ENCODE assay signal across 26 mouse cellular contexts in genomic region chr1:126116034-126116433, GRCm38 (mm10).
DNase-seq lines count a peak whose midpoint lies in the region; ATAC-seq and TF ChIP-seq lines count a peak whose summit lies in the region.
"Had no signal": no experiment of that assay in that cellular context is flagged by ENCODE, and none has a peak within 500 bp of the region (broad histone marks: within the 10 kb centered on the region; RNA-seq: fewer than 3 reads in every experiment).

No protein-coding gene starts in this region.

- no peaks in the 10 kb centered on the region; the same call in 1 of the 2 replicates for H3K4me1 ChIP-seq in hindbrain, embryonic 16.5 days (ENCODE audit: control insufficient read depth, insufficient read depth, low read depth, low read length)
- no peaks in the 10 kb centered on the region for H3K4me1 ChIP-seq in hindbrain, embryonic 12.5 days
- no peaks in the 10 kb centered on the region; the same call in 1 of the 2 replicates for H3K4me1 ChIP-seq in cerebellum, adult 2 months (ENCODE audit: control insufficient read depth, insufficient read depth, low read length)
- H3K4me1 ChIP-seq: embryonic facial prominence, embryonic 12.5 days; heart, embryonic 12.5 days; liver, embryonic 15.5 days had no signal

- no peaks in the 10 kb centered on the region for H3K27me3 ChIP-seq in hindbrain, embryonic 16.5 days (replicated peaks; ENCODE audit: control insufficient read depth, insufficient read depth, low read length)
- no peaks in the 10 kb centered on the region for H3K27me3 ChIP-seq in hindbrain, embryonic 12.5 days
- no peaks in the 10 kb centered on the region for H3K27me3 ChIP-seq in cerebellum, adult 2 months (ENCODE audit: control insufficient read depth, insufficient read depth, low read length)
- H3K27me3 ChIP-seq: embryonic facial prominence, embryonic 12.5 days; heart, embryonic 12.5 days; liver, embryonic 15.5 days had no signal

- TF ChIP-seq POLR2A in cerebellum, adult 2 months (IDR thresholded peaks at IDR 0.05; ENCODE audit: borderline replicate concordance, insufficient read depth, low read length): no peak

- ATAC-seq in hindbrain, embryonic 16.5 days: peak; percentile 70
- no peak for ATAC-seq in hindbrain, embryonic 12.5 days (ENCODE audit: low FRiP score)
- ATAC-seq: CD4-positive, CD25-positive, alpha-beta regulatory T cell, adult 4 months; forebrain, embryonic 14.5 days; inflammation-experienced regulatory T-cells, adult 6 months had no signal

- no peak for TF ChIP-seq CTCF in cerebellum, adult 2 months (IDR thresholded peaks at IDR 0.05; ENCODE audit: borderline replicate concordance, insufficient read depth, low read depth, low read length)

- H3K27ac ChIP-seq in hindbrain, embryonic 16.5 days (ENCODE audit: low read depth, low read length): no peak overlapping the region
- no peak overlapping the region for H3K27ac ChIP-seq in hindbrain, embryonic 12.5 days
- H3K27ac ChIP-seq in cerebellum, adult 2 months (ENCODE audit: insufficient read depth, low read length): no peak overlapping the region
- H3K27ac ChIP-seq: embryonic facial prominence, embryonic 12.5 days; heart, adult 2 months; layer of hippocampus, adult 2 months; left cerebral cortex, adult 2 months; liver, embryonic 15.5 days; midbrain, embryonic 10.5 days had no signal

- no peak overlapping the region for H3K4me2 ChIP-seq in hindbrain, embryonic 16.5 days (ENCODE audit: low read length)
- no peak overlapping the region for H3K4me2 ChIP-seq in hindbrain, embryonic 12.5 days (replicated peaks)
- H3K4me2 ChIP-seq: embryonic facial prominence, embryonic 12.5 days; heart, embryonic 12.5 days; liver, embryonic 15.5 days; lung, embryonic 14.5 days had no signal

- H3K9ac ChIP-seq in hindbrain, embryonic 16.5 days (ENCODE audit: low read depth, low read length): no peak overlapping the region
- no peak overlapping the region for H3K9ac ChIP-seq in hindbrain, embryonic 12.5 days
- H3K9ac ChIP-seq: embryonic facial prominence, embryonic 12.5 days; heart, embryonic 12.5 days; liver, embryonic 15.5 days; lung, embryonic 14.5 days had no signal

- no peaks in the 10 kb centered on the region for H3K9me3 ChIP-seq in hindbrain, embryonic 16.5 days (ENCODE audit: control insufficient read depth, low read length)
- no peaks in the 10 kb centered on the region for H3K9me3 ChIP-seq in hindbrain, embryonic 12.5 days (replicated peaks)
- H3K9me3 ChIP-seq: embryonic facial prominence, embryonic 12.5 days; heart, embryonic 12.5 days; liver, embryonic 15.5 days; midbrain, embryonic 10.5 days had no signal

- peak; percentile 22 for DNase-seq in brain, adult 2 months (ENCODE audit: low read depth, low spot score)
- peak; percentile 15 to 25 for DNase-seq in cerebellum, adult 2 months
- DNase-seq in cerebellum, postnatal 14 days: peak; percentile 58 to 61
- DNase-seq in adrenal gland, adult 18-20 months (ENCODE audit: low spot score in 2 of 2): no peak
- DNase-seq in liver: no peak
- DNase-seq in kidney, postnatal 25 days: no peak
- DNase-seq: adrenal gland, postnatal 36 days; embryo, embryonic 11 days; heart, adult 2 months; kidney, adult 11 months; kidney, postnatal 14 days; lung, embryonic 14.5 days; lung, postnatal 14 days; thymus, adult 2 months; thymus, postnatal 36 days had no signal

- 66% methylated on average over 3 of the region's 3 CpGs for WGBS in hindbrain, embryonic 16.5 days
- 81% methylated on average over 3 of the region's 3 CpGs for WGBS in hindbrain, embryonic 12.5 days
- 22% methylated on average over 3 of the region's 3 CpGs for WGBS in cerebellum, adult 2 months

- no peak overlapping the region for H3K4me3 ChIP-seq in hindbrain, embryonic 16.5 days (ENCODE audit: low read length)
- no peak overlapping the region for H3K4me3 ChIP-seq in hindbrain, embryonic 12.5 days
- H3K4me3 ChIP-seq in cerebellum, adult 2 months (replicated peaks; ENCODE audit: insufficient read depth, low read depth, low read length): no peak overlapping the region
- H3K4me3 ChIP-seq: embryonic facial prominence, embryonic 12.5 days; heart, adult 2 months; heart, embryonic 12.5 days; layer of hippocampus, adult 2 months; left cerebral cortex, adult 2 months; liver, embryonic 15.5 days; midbrain, embryonic 10.5 days had no signal

- no peaks in the 10 kb centered on the region for H3K36me3 ChIP-seq in hindbrain, embryonic 16.5 days (ENCODE audit: control insufficient read depth, insufficient read depth, low read length)
- H3K36me3 ChIP-seq in hindbrain, embryonic 12.5 days: no peaks in the 10 kb centered on the region
- H3K36me3 ChIP-seq: embryonic facial prominence, embryonic 12.5 days; heart, embryonic 12.5 days; liver, embryonic 15.5 days; midbrain, embryonic 10.5 days had no signal

Comparison
In these comparisons a context has a peak if more than half of its experiments do, and no peak if none do; other contexts are left out.
1. DNase-seq: peak in brain, adult 2 months (single experiment), cerebellum, adult 2 months (2 of 2) and cerebellum, postnatal 14 days (2 of 2); none in adrenal gland, adult 18-20 months (0 of 2), liver (single experiment) and kidney, postnatal 25 days (0 of 2).